Mouse (Mus musculus) forebrain, embryonic 12.5 days (tissue): ENCODE results near the gene Pold4. TPM values are rescaled to one million over a fixed set of nuclear protein-coding genes. Genes with fewer than 3 reads are reported as not detected.
"Not testable (repeated sequence)": the region's sequence is repeated elsewhere in the genome, so short reads cannot be mapped to it uniquely, and the experiment has no call there.

Experiments used
- ATAC-seq: fragments of 200-750 bp; cut with Nextera tagmentation; 2 replicates; pipeline ENCODE4 v1.8.0; 2017; ENCODE audit warnings: moderate TSS enrichment; ENCODE audit not compliant: low FRiP score
- H3K27ac ChIP-seq: fragments of 300-500 bp; sonication (generic); 2 replicates; pipeline ENCODE4 v1.5.1; 2016; ENCODE audit warnings: mild to moderate bottlenecking
- H3K27me3 ChIP-seq: fragments of 300-500 bp; sonication (generic); 2 replicates; pipeline ENCODE4 v1.6.1; 2016; ENCODE audit warnings: mild to moderate bottlenecking
- H3K36me3 ChIP-seq: fragments of 300-500 bp; sonication (generic); replicated peaks from 2 replicates; pipeline ENCODE4 v1.6.1; 2016; ENCODE audit warnings: mild to moderate bottlenecking
- H3K4me1 ChIP-seq: fragments of 300-500 bp; sonication (generic); 2 replicates; pipeline ENCODE4 v1.6.1; 2016
- H3K4me2 ChIP-seq: fragments of 300-500 bp; sonication (generic); 2 replicates; pipeline ENCODE4 v1.6.1; 2016; ENCODE audit warnings: mild to moderate bottlenecking, moderate library complexity
- H3K4me3 ChIP-seq: fragments of 300-500 bp; sonication (generic); replicated peaks from 2 replicates; pipeline ENCODE4 v1.5.1; 2016; ENCODE audit warnings: mild to moderate bottlenecking
- H3K9ac ChIP-seq: fragments of 300-500 bp; sonication (generic); 2 replicates; pipeline ENCODE4 v1.6.1; 2016; ENCODE audit warnings: mild to moderate bottlenecking
- H3K9me3 ChIP-seq: fragments of 300-500 bp; sonication (generic); 2 replicates; pipeline ENCODE4 v1.6.1; 2016
- WGBS: fragments of 180-500 bp; shearing (Covaris S2); methylation state at CpG from one replicate; pipeline ENCODE4 v1.1.7; 2016; 5-methylcytosine and 5-hydroxymethylcytosine counted together
- polyA plus RNA-seq: library from polyadenylated mRNA; unstranded; fragments of >200 nt; fragmentation: Nextera tagmentation; extraction: Ambion mirVana; gene quantifications from 2 replicates; pipeline ENCODE4 v1.2.1, GENCODE M21; 2016

Gene Pold4
- polyA plus RNA-seq, 1 experiment from 2014 or later, result 13.1 TPM

- H3K4me1 ChIP-seq, result no peaks in the 10 kb centered on the region
- WGBS, result 65% methylated on average over 3 of the region's 3 CpGs
- H3K27me3 ChIP-seq, result no peaks in the 10 kb centered on the region
- no peak overlapping the region for H3K27ac ChIP-seq
- H3K9me3 ChIP-seq, result no peaks in the 10 kb centered on the region
- no peak for ATAC-seq
- H3K9ac ChIP-seq, result no peak overlapping the region
- no peak overlapping the region for H3K4me3 ChIP-seq
- no peak overlapping the region for H3K4me2 ChIP-seq
- no peaks in the 10 kb centered on the region for H3K36me3 ChIP-seq
These were observed 10.7 kb downstream of the Pold4 start for GRCm38 (mm10) chr19:4242416-4242815.

DNA sequence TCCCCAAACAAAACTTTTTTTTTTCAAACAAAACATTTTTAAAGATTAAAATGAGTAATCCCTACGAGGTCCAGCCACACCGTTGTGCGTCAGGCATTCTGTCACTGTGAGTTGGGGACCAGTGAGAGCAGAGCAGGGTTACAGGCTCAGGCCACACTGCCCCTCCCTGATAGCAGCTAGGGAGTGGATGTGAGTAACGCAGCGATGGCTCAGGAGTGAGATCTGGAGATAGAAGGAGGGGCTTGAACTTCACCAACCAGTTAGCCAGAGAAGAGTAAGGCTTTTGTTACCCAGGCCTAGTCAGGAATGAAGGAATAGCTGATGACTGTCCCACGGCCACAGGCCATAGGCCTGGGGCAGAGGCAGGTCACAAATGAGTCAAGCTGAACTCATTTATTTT lies 13.1 kb downstream of the Pold4 start:
- Histone ChIP-seq H3K9ac (no peak overlapping the region), H3K27me3 (no peaks in the 10 kb centered on the region), H3K36me3 (no peaks in the 10 kb centered on the region), H3K4me3 (no peak overlapping the region), H3K27ac (no peak overlapping the region), H3K4me2 (no peak overlapping the region), H3K9me3 (no peaks in the 10 kb centered on the region), H3K4me1 (no peaks in the 10 kb centered on the region)
- no peak for ATAC-seq
- WGBS, result 80% methylated on average over 6 of the region's 6 CpGs

DNA sequence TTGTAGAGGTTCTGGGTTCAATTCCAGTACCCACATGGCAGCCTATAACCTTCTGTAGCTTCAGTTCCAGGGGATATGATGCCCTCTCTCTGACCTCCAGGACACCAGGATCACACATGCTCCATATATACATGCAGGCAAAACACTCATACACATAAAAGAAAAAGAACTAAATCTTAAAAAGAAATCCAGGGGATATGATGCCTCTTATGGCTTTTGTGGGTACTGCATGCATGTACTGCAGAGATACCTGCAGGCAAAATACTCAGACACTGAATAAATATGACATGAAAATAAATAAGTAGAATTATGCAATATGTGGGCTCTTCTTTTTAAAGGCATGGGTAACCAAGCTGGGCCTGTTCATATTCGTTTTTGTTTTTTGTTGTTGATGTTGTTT lies 15.3 kb downstream of the Pold4 start:
- Histone ChIP-seq H3K4me1 (no peaks in the 10 kb centered on the region), H3K4me3 (no peak overlapping the region), H3K9me3 (no peaks in the 10 kb centered on the region), H3K27ac (no peak overlapping the region), H3K27me3 (no peaks in the 10 kb centered on the region), H3K36me3 (no peaks in the 10 kb centered on the region), H3K4me2 (no peak overlapping the region), H3K9ac (no peak overlapping the region)
- ATAC-seq, result no peak
- WGBS, result 62% methylated on average over 1 of the region's 1 CpGs

DNA sequence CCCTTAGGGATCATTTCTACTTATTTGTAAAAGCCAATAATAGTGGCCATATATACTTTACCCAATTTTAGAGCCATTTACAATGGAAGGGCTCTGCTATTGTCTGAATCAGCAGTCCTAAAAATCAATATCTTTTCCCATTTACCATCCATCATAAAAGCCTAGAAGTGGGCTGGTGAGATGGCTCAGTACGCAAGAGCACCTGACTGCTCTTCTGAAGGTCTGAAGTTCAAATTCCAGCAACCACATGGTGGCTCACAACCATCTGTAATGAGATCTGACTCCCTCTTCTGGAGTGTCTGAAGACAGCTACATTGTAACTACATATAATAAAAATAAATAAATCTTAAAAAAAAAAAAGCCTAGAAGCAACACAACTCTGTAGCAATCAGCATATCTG lies 17.0 kb downstream of the Pold4 start:
- not testable (repeated sequence) for ATAC-seq

DNA sequence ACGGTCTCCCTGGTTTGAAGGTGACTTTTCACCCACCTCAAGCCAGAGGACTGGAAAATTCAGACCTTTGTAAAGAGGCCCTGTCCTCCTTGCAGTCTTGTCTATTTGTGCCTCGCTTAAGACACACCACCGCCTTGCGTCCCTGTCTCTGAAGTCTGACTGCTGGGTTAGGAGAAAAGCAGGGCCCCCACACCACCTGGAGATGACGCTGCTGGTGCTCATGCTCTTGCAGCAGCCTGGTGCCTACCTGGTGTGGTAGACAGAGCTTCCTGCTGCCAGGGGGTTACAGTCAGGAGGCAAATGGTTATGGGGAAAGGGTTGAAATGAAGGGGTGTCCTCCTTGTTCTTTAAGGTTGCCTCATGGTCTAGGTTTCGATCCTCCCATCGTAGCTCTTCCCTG lies 22.5 kb downstream of the Pold4 start:
- no peaks in the 10 kb centered on the region for H3K27me3 ChIP-seq
- no peak overlapping the region for H3K27ac ChIP-seq
- ATAC-seq, result no peak
- no peaks in the 10 kb centered on the region for H3K36me3 ChIP-seq
- peaks cover 10% of the 10 kb centered on the region for H3K4me1 ChIP-seq
- WGBS, result 88% methylated on average over 7 of the region's 7 CpGs
- no peaks in the 10 kb centered on the region for H3K9me3 ChIP-seq
- no peak overlapping the region for H3K9ac ChIP-seq
- H3K4me2 ChIP-seq, result no peak overlapping the region
- no peak overlapping the region for H3K4me3 ChIP-seq

More for the DNA sequence above, 17.0 kb downstream of the Pold4 start:
- not testable (repeated sequence) for H3K4me1 ChIP-seq, H3K9me3 ChIP-seq, H3K4me2 ChIP-seq, H3K9ac ChIP-seq, H3K27ac ChIP-seq, H3K36me3 ChIP-seq, H3K4me3 ChIP-seq, H3K27me3 ChIP-seq
- WGBS, result 71% methylated on average over 1 of the region's 1 CpGs

DNA sequence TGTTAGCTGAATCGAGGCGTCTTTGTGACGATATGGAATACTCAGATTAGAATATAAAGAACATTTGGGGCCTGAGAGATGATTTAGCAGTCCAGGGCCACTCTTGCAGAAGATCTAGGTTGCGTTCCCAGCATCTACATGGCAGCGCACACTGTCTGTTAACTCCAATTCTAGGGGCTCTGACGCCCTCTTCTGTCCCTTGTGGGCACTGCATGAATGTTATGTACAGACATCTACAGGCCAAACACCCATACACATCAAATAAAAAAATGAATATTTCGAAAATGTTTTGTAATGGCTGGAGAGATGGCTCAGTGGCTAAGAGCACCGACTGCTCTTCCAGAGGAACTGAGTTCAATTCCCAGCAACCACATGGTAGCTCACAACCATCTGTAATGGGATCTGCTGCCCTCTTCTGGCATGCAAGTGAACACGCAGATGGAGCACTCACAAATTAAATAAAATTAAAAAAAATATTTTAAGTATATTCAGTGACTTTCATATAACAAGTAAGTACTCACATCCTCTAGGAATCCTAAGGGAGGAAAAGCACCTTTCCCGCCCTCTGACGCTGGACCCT lies 24.0 kb downstream of the Pold4 start:
- ATAC-seq, result no peak
- no peak overlapping the region for H3K9ac ChIP-seq
- no peak overlapping the region for H3K4me2 ChIP-seq
- peaks cover 10% of the 10 kb centered on the region for H3K4me1 ChIP-seq
- no peak overlapping the region for H3K4me3 ChIP-seq
- no peaks in the 10 kb centered on the region for H3K36me3 ChIP-seq
- H3K9me3 ChIP-seq, result no peaks in the 10 kb centered on the region
- WGBS, result 70% methylated on average over 11 of the region's 11 CpGs
- no peaks in the 10 kb centered on the region for H3K27me3 ChIP-seq
- H3K27ac ChIP-seq, result no peak overlapping the region

GRCm38 (mm10) chr19:4257216-4257896 lies 25.7 kb downstream of the Pold4 start:
- H3K9ac ChIP-seq, result peak overlapping the region; percentile 73
- ATAC-seq, result peak; percentile 93

DNA sequence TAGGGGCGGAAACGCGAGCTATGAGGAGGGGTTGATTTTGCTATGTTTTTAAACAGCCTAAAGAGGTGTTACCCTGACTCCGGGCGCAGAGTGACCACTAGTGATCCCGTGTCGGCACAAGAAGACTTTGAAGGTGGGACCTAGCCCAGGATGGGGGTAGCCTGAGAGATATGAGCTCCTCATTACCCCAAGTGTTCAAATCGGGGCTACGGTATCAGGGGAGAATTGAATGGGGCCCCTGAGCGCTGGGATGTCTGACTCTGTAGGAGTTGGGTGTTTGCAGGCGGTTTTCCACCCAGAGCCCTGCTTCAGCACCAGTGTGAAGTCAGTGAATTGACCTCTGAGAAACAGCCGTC lies 26.2 kb downstream of the Pold4 start:
- Histone ChIP-seq H3K27me3 (no peaks in the 10 kb centered on the region), H3K27ac (no peak overlapping the region), H3K9me3 (no peaks in the 10 kb centered on the region), H3K4me3 (peak overlapping the region; percentile 61), H3K4me2 (peak overlapping the region; percentile 89), H3K36me3 (no peaks in the 10 kb centered on the region), H3K9ac (peak overlapping the region; percentile 54), H3K4me1 (peaks cover 10% of the 10 kb centered on the region)
- no peak for ATAC-seq
- WGBS, result 18% methylated on average over 12 of the region's 12 CpGs

More at GRCm38 (mm10) chr19:4257216-4257896, 25.7 kb downstream of the Pold4 start:
- peaks cover 10% of the 10 kb centered on the region for H3K4me1 ChIP-seq
- H3K36me3 ChIP-seq, result no peaks in the 10 kb centered on the region
- H3K9me3 ChIP-seq, result no peaks in the 10 kb centered on the region
- peak overlapping the region; percentile 89 for H3K4me2 ChIP-seq
- H3K4me3 ChIP-seq, result peak overlapping the region; percentile 61
- H3K27ac ChIP-seq, result no peak overlapping the region
- no peaks in the 10 kb centered on the region for H3K27me3 ChIP-seq
- 1% methylated on average over 41 of the region's 41 CpGs for WGBS

GRCm38 (mm10) chr19:4261038-4261698 lies 29.5 kb downstream of the Pold4 start:
- Histone ChIP-seq H3K27me3 (no peaks in the 10 kb centered on the region), H3K36me3 (no peaks in the 10 kb centered on the region), H3K4me1 (peaks cover 10% of the 10 kb centered on the region), H3K27ac (no peak overlapping the region), H3K9me3 (no peaks in the 10 kb centered on the region), H3K4me2 (no peak overlapping the region), H3K9ac (no peak overlapping the region), H3K4me3 (no peak overlapping the region)
- ATAC-seq, result no peak
- 56% methylated on average over 8 of the region's 8 CpGs for WGBS

DNA sequence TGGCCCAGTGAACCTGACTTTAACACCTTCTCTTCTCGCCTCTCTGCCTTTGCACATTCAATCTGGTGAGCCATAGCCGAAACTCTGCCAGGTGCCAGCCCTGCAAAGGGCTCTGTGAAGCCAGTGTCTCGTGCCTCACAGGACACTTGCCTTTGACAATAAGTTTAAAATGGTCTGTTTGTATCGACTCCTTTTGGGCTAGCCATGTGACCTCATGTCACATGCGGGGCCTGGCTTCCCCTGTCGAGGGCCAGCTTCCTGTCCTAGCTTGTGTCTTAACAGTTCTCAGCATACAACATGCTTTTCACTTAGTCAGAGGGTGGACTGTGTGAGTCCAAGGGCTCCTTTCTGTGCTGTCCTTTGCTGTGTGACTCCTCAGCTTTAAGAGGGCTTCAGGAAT lies 31.1 kb downstream of the Pold4 start:
- Histone ChIP-seq H3K4me3 (no peak overlapping the region), H3K4me1 (0 out of 2 replicates have a peak, but pooled peaks cover 3% of the 10 kb centered on the region), H3K27me3 (peaks cover 3% of the 10 kb centered on the region), H3K4me2 (no peak overlapping the region), H3K9ac (no peak overlapping the region), H3K27ac (no peak overlapping the region), H3K9me3 (no peaks in the 10 kb centered on the region), H3K36me3 (no peaks in the 10 kb centered on the region)
- no peak for ATAC-seq
- 85% methylated on average over 6 of the region's 6 CpGs for WGBS

DNA sequence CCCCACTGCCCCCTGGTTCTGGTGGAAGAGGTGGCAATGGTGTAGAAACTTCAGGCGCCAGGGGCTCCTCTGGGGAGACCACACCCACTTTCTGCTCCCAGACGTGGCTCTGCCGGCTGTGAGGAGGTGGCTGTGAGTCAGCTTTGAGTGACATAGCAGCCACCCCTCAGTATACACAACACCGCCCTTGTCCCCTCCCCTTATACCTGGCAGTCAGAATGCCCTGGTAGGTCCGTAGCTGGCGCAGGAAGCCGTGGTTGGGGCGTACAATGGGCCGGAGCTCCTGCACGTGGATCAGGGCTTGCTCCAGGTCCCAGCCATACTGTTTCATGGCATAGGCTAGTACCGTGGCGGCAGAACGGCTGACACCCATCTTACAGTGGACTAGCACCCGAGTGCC lies 32.0 kb downstream of the Pold4 start:
- H3K9me3 ChIP-seq, result no peaks in the 10 kb centered on the region
- WGBS, result 65% methylated on average over 14 of the region's 14 CpGs
- H3K27me3 ChIP-seq, result peaks cover 12% of the 10 kb centered on the region
- H3K4me1 ChIP-seq, result peaks cover 2% of the 10 kb centered on the region
- H3K27ac ChIP-seq, result no peak overlapping the region
- no peak overlapping the region for H3K4me2 ChIP-seq
- no peaks in the 10 kb centered on the region for H3K36me3 ChIP-seq
- H3K9ac ChIP-seq, result no peak overlapping the region
- H3K4me3 ChIP-seq, result no peak overlapping the region
- ATAC-seq, result no peak

DNA sequence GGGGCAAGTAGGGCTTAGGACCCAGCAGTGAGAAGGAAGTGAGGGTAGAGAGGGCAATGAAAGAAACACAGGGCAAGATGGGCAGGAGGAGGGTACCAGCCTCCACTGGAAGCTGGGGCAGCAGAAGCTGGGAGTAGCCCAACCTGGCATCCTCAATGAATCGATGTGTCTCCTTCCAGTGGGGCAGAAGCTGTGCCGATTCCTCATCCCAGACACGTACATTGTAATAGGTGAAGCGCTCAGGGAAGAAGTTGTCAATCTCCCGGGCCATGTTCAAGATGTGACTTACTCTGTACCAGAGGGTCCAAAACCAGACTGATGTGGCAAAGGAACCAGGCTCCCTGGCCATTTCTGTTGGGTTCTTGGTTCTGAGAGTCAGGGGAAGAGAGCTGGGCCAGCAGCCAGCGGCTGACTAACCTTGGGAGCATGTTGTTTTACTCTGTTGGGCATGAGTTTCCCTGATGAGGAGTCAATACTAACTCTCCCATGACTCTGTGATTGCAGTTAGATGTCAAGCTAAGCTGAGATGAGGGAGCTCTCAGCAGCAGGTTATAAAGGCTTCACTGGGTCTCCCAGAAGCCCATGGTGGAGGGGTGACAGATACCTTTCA lies 32.6 kb downstream of the Pold4 start:
- no peak overlapping the region for H3K4me2 ChIP-seq
- 94% methylated on average over 6 of the region's 6 CpGs for WGBS
- H3K9me3 ChIP-seq, result no peaks in the 10 kb centered on the region
- ATAC-seq, result no peak
- H3K4me1 ChIP-seq, result peaks cover 7% of the 10 kb centered on the region
- H3K36me3 ChIP-seq, result no peaks in the 10 kb centered on the region
- no peak overlapping the region for H3K4me3 ChIP-seq
- H3K27me3 ChIP-seq, result peaks cover 18% of the 10 kb centered on the region
- no peak overlapping the region for H3K9ac ChIP-seq
- H3K27ac ChIP-seq, result no peak overlapping the region
